Mouse (Mus musculus) neural tube, embryonic 14.5 days (tissue): ENCODE results near the gene Tenm3. TPM values are rescaled to one million over a fixed set of nuclear protein-coding genes. Genes with fewer than 3 reads are reported as not detected.
A peak's percentile ranks its signal among the peaks of the same experiment; 100 is the strongest.

Experiments used
- ATAC-seq: fragments of 200-750 bp; cut with Nextera tagmentation; 2 replicates; pipeline ENCODE4 v1.8.0; 2017; ENCODE audit warnings: low read depth, mild to moderate bottlenecking, moderate TSS enrichment, moderate library complexity
- H3K27ac ChIP-seq: fragments of 300-500 bp; sonication (generic); 2 replicates; pipeline ENCODE4 v1.5.1; 2014; ENCODE audit warnings: low read depth, mild to moderate bottlenecking, control low read depth, low read length, moderate library complexity, mixed read lengths
- H3K27me3 ChIP-seq: fragments of 300-500 bp; sonication (generic); 2 replicates; pipeline ENCODE4 v1.6.1; 2014; ENCODE audit warnings: low read length; ENCODE audit not compliant: control insufficient read depth, insufficient read depth
- H3K36me3 ChIP-seq: fragments of 300-500 bp; sonication (generic); 2 replicates; pipeline ENCODE4 v1.6.1; 2014; ENCODE audit warnings: low read length, mixed read lengths; ENCODE audit not compliant: control insufficient read depth, insufficient read depth
- H3K4me1 ChIP-seq: fragments of 300-500 bp; sonication (generic); 2 replicates; pipeline ENCODE4 v1.6.1; 2014; ENCODE audit warnings: low read length; ENCODE audit not compliant: control insufficient read depth, insufficient read depth
- H3K4me2 ChIP-seq: fragments of 300-500 bp; sonication (generic); 2 replicates; pipeline ENCODE4 v1.6.1; 2014; ENCODE audit warnings: mild to moderate bottlenecking, low read depth, low read length, control low read depth
- H3K4me3 ChIP-seq: fragments of 300-500 bp; sonication (generic); 2 replicates; pipeline ENCODE4 v1.5.1; 2014; ENCODE audit warnings: low read depth, low read length, control low read depth, mixed read lengths
- H3K9ac ChIP-seq: fragments of 300-500 bp; sonication (generic); replicated peaks from 2 replicates; pipeline ENCODE4 v1.6.1; 2014; ENCODE audit warnings: low read depth, mild to moderate bottlenecking, control low read depth, low read length, mixed read lengths
- H3K9me3 ChIP-seq: fragments of 300-500 bp; sonication (generic); 2 replicates; pipeline ENCODE4 v1.6.1; 2016; ENCODE audit warnings: low read length; ENCODE audit not compliant: control insufficient read depth
- WGBS: fragments of 180-500 bp; shearing (Covaris S2); extraction: QIAGEN DNeasy Blood & Tissue Kit; methylation state at CpG from one replicate; pipeline ENCODE4 v1.1.7; 2014; 5-methylcytosine and 5-hydroxymethylcytosine counted together
- polyA plus RNA-seq: library from polyadenylated mRNA; unstranded; fragments of >200 nt; fragmentation: Nextera tagmentation; extraction: Ambion mirVana; gene quantifications from 2 replicates; pipeline ENCODE4 v1.2.1, GENCODE M21; 2014

Tenm3 gene
- polyA plus RNA-seq, 1 experiment from 2014 or later = 68.9 TPM

DNA sequence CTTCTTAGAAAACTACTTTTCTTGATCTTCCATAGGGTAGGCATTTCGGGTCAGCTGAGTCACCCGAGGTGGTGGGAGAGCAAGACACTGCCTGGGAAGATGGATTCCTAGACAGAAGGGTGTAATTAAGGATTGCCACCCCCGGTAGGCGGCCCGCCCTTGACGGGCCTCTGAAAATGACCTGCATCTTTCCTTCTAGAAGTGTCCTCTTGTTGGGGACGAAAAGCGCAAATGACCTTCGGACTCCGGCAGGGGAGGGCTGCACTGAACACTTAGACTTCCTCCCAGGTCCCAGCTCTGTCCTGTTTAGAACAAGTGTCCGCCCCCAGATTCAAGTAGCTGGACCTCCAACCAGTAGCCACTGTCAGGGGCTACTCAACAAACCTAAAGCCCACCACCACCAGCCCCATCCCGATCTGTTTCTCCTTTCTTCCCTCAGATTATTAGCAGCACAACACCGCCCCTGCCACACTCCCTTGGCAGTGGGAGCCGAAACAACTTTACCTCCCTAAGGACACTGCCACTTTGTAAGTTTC lies 687 bp upstream of the Tenm3 start:
- peak overlapping the region; percentile 81 for H3K4me3 ChIP-seq
- H3K27ac ChIP-seq = 0 out of 2 replicates have a peak overlapping the region, but pooled peaks have one; percentile 16

DNA sequence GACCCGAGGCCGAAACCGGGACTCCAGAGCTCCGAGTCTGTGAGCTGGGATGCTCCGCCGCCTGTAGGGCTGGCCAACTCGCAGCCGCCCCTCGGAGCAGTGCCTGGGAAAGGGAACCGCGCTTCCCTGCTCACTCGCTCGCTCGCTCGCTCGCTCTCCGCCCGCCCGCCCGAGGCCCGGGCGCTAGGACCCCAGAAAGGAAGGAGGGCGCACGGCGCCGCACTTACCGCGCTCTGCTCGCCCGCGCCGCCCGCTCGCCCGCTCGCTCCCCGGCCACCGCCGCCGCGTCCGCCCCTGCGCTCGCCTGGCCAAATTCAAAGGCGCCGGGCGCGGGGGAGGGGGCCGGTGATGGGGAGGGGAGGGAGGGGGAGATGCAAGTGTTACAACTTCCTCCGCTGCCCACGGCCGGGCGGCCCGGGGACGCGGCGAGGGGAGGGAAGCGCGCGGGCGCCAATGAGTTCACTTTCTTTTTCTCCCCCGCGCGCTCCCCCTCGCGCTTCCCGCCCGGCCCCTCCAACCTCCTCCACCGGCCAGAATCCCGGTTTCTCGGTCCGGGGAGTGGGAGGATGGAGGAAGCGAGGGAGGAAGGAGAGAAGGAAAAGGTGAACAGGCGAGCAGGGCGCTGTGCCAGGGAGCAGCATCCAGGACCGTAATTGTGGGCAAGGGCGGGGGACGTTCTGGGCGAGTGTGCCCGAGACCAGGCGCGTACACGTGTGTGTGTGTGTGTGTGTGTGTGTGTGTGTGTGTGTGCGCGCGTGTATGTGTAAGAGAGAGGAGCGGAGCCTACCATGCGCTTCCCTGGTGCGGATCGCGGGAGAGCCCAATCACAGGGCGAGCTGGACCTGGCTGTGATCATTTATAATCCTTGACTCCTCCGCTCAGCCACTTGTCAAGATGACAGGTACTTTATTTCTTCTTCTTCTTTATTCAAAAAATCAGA lies 490 bp downstream of the Tenm3 start:
- Histone ChIP-seq H3K4me2 (peak overlapping the region; percentile 94), H3K4me3 (peak overlapping the region; percentile 81), H3K36me3 (no peaks in the 10 kb centered on the region), H3K27me3 (no peaks in the 10 kb centered on the region; the same call in 1 of the 2 replicates), H3K4me1 (peaks cover 8% of the 10 kb centered on the region), H3K9ac (peak overlapping the region; percentile 80), H3K9me3 (no peaks in the 10 kb centered on the region), H3K27ac (peak overlapping the region; percentile 88)
- ATAC-seq = peak; percentile 86
- WGBS = under 1% methylated on average over 74 of the region's 93 CpGs

More for the DNA sequence above, 687 bp upstream of the Tenm3 start:
- no peaks in the 10 kb centered on the region; the same call in 1 of the 2 replicates for H3K27me3 ChIP-seq
- H3K36me3 ChIP-seq = no peaks in the 10 kb centered on the region
- peaks cover 8% of the 10 kb centered on the region for H3K4me1 ChIP-seq
- ATAC-seq = no peak
- peak overlapping the region; percentile 94 for H3K4me2 ChIP-seq
- H3K9ac ChIP-seq = peak overlapping the region; percentile 44; the same call in 1 of the 2 replicates
- WGBS = under 1% methylated on average over 14 of the region's 14 CpGs
- no peaks in the 10 kb centered on the region for H3K9me3 ChIP-seq

DNA sequence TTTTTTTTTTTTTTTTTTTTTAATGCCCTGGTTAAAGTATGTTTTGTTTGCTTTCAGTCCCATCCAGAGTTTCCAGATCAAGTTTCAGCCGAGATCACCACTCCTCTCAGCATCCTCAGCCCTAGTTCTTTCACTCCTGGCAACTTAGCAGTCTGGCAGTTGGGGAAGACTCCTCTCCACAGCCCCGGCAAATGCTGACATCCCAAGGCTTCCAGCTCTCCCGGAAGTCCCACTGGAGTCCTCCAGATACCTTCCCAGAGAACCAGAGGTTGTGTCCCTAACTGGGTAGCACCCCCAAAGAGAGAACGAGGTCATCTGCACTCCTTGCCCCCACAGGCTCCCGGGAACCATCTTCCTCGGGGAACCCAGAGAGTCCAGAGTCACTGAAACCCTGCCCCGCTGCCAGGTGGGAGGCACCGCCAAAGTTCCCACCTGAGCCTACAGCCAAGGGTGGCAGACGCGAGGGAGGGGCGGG lies 1.2 kb downstream of the Tenm3 start:
- WGBS = 0% methylated on average over 11 of the region's 11 CpGs
- H3K9ac ChIP-seq = peak overlapping the region; percentile 80
- peak overlapping the region; percentile 94 for H3K4me2 ChIP-seq
- no peaks in the 10 kb centered on the region for H3K36me3 ChIP-seq
- H3K9me3 ChIP-seq = no peaks in the 10 kb centered on the region
- peak overlapping the region; percentile 88 for H3K27ac ChIP-seq
- no peaks in the 10 kb centered on the region; the same call in 1 of the 2 replicates for H3K27me3 ChIP-seq
- H3K4me3 ChIP-seq = peak overlapping the region; percentile 81
- no peak for ATAC-seq
- H3K4me1 ChIP-seq = peaks cover 8% of the 10 kb centered on the region

DNA sequence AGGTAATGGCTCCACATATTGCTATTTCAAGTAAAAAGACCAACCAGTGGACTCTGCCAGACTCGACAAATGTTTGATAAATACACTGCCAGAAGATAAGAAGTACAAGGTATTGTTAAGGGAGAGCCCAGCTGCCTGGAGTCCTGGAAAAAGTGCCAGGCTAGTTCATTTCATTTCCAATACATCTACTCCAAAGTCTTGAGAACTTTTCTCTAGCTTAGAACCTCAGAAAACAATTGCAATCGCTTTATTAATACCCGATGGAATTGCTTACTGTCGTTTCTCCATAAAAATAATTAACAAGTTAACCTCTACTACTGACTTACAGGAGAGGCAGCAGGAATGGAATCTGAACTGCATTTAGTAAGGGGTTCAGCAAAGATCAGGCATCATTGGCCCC lies 1.7 kb downstream of the Tenm3 start:
- H3K4me1 ChIP-seq = peaks cover 8% of the 10 kb centered on the region
- H3K36me3 ChIP-seq = no peaks in the 10 kb centered on the region
- no peak for ATAC-seq
- H3K9me3 ChIP-seq = no peaks in the 10 kb centered on the region
- peak overlapping the region; percentile 88 for H3K27ac ChIP-seq
- peak overlapping the region; percentile 94 for H3K4me2 ChIP-seq
- H3K4me3 ChIP-seq = peak overlapping the region; percentile 81
- H3K9ac ChIP-seq = peak overlapping the region; percentile 80; the same call in 1 of the 2 replicates
- H3K27me3 ChIP-seq = no peaks in the 10 kb centered on the region; the same call in 1 of the 2 replicates
- WGBS = 10% methylated on average over 4 of the region's 4 CpGs

DNA sequence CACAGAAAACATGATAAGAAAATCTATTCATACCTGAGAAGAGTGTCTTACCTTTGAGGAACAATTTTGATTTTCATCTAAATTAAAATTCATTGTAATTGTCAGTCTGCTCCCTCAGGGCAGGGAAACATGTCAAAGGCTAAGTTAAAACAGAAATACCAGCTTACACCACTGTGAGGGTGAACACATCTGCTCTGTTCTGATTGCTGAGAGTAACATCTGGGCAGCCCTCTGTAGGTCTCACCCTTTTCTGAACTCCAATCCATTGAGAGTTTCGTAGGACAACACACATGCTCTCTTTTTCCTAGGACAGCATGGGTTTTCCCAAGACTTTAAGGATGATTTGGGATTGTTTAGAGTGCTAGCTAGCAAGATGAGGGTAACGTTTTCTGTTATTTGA lies 8.0 kb downstream of the Tenm3 start:
- H3K4me2 ChIP-seq = no peak overlapping the region
- no peaks in the 10 kb centered on the region for H3K36me3 ChIP-seq
- H3K4me1 ChIP-seq = no peaks in the 10 kb centered on the region
- no peak overlapping the region for H3K9ac ChIP-seq
- H3K9me3 ChIP-seq = no peaks in the 10 kb centered on the region
- 62% methylated on average over 2 of the region's 2 CpGs for WGBS
- no peaks in the 10 kb centered on the region for H3K27me3 ChIP-seq
- no peak overlapping the region for H3K4me3 ChIP-seq
- no peak overlapping the region for H3K27ac ChIP-seq
- no peak for ATAC-seq

DNA sequence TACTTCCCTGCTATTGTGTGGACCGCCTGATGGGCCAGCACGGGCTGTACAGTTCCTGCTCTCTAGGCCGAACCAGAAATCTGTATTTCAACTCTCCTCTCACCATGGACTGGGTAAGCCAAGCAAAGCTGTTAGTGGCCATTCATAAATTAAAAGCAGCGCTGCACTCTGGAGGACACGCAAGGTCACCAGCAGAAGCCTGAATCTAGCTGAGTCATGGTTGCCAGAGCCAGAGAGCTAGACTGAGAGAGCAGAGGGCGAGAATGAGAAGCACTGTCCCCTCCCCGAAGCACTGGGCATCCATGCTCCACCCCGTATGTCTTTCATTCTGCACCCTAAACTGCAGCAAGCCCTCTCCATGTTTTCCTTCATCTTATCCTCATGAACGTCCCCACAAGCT lies 16.3 kb downstream of the Tenm3 start:
- no peak for ATAC-seq
- Histone ChIP-seq H3K27ac (no peak overlapping the region), H3K9me3 (no peaks in the 10 kb centered on the region), H3K4me1 (no peaks in the 10 kb centered on the region), H3K4me3 (no peak overlapping the region), H3K36me3 (no peaks in the 10 kb centered on the region), H3K4me2 (no peak overlapping the region), H3K9ac (no peak overlapping the region), H3K27me3 (no peaks in the 10 kb centered on the region)
- WGBS = 62% methylated on average over 9 of the region's 9 CpGs

DNA sequence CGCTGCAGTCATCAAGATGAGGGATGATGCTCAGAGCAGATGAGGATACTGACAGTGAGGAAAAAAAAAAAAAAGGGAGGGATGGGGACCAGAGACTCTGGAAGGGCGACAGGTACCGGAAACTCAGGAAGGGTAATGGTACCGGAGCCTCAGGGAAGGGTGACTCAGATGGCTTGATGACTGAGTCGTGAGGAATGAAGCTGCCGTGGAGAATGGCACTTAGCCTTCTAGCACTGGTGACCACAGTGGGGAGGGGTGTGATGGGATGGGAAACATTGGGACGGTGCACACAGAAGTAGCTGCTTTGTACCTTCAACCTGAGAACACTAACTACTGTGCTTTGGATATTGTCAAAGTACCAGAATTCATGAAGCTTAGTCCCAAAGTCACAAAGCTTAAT lies 18.1 kb downstream of the Tenm3 start:
- ATAC-seq = no peak
- Histone ChIP-seq H3K4me3 (no peak overlapping the region), H3K4me1 (no peaks in the 10 kb centered on the region), H3K9ac (no peak overlapping the region), H3K27ac (no peak overlapping the region), H3K4me2 (no peak overlapping the region), H3K27me3 (no peaks in the 10 kb centered on the region), H3K9me3 (no peaks in the 10 kb centered on the region), H3K36me3 (no peaks in the 10 kb centered on the region)
- 98% methylated on average over 7 of the region's 7 CpGs for WGBS

DNA sequence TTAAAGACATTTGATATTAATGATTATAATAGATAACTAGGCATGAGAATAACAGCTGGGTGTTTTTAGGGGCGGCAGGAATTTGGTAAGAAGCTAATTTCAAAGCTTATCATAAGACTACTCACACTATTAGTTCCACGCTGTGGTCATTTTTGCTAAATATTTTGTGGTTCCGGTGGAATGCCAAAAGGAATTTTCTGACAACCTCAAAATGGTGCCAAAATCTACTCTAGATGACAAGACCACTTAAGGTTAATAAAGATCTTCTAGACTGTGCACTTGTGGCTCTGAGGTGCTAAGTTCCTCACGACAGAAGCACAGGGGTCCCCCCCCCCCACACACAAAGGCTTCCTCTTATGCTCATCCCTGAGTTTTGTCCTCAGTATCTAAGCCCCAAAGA lies 21.5 kb downstream of the Tenm3 start:
- Histone ChIP-seq H3K36me3 (no peaks in the 10 kb centered on the region), H3K9me3 (no peaks in the 10 kb centered on the region), H3K9ac (no peak overlapping the region), H3K27me3 (no peaks in the 10 kb centered on the region), H3K4me1 (no peaks in the 10 kb centered on the region), H3K27ac (no peak overlapping the region), H3K4me2 (no peak overlapping the region), H3K4me3 (no peak overlapping the region)
- 91% methylated on average over 4 of the region's 4 CpGs for WGBS
- ATAC-seq = no peak

DNA sequence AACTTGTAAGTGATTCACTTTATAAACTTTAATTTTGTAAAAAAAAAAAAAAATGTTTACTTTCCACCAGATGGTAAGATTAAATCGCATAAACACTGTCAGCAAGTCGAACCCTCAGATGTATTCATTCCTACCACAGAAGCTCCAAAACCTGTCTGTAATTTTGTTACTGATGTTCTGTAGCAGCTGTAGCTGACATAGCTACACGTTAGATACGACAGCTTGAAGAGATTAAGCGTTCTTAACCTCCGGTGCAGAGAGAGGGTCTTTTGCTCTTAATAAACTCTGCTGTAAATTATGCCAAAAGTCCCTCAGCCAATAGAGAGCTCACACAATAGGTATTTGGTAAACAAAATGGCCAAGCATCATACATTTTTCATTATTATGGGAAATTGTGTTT lies 23.8 kb downstream of the Tenm3 start:
- no peak for ATAC-seq
- Histone ChIP-seq H3K9me3 (no peaks in the 10 kb centered on the region), H3K4me1 (no peaks in the 10 kb centered on the region), H3K27me3 (no peaks in the 10 kb centered on the region), H3K27ac (no peak overlapping the region), H3K4me3 (no peak overlapping the region), H3K36me3 (no peaks in the 10 kb centered on the region), H3K4me2 (no peak overlapping the region), H3K9ac (no peak overlapping the region)
- 40% methylated on average over 6 of the region's 6 CpGs for WGBS
